Mouse (Mus musculus): Measurements from ENCODE around the gene Erc2.

- TF ChIP-seq CTCF (IDR thresholded peaks at IDR 0.05; ENCODE audit: extremely low read depth, insufficient read length, insufficient replicate concordance, low read depth, low read length) (no peak), POLR2A (IDR thresholded peaks at IDR 0.05; ENCODE audit: low read depth, low read length) (no peak)
These were observed 816.9 kb downstream of the Erc2 start for GRCm38 (mm10) chr14:28439171-28439570.
